Mouse (Mus musculus) T-helper 2 cell (primary cell): ENCODE measurements around the gene Tppp3.

ENCODE experiments used
- in situ Hi-C: fragments of 300-600 bp; cut with MboI, MseI; formaldehyde crosslinking; loops from one replicate; pipeline ENCODE4 v1.15.1; 2025; ENCODE audit warnings: high pct_unique_total_duplicates

Tppp3 gene

GRCm38 (mm10) chr8:105433021-105433420 is 38.3 kb downstream of the Tppp3 start:
- in situ Hi-C loops, result no loop called here

- in situ Hi-C loops, result no loop called here
These were observed 39.4 kb downstream of the Tppp3 start for GRCm38 (mm10) chr8:105431743-105432515.

GRCm38 (mm10) chr8:105426878-105427277 is 44.4 kb downstream of the Tppp3 start:
- in situ Hi-C loops, result no loop called here

GRCm38 (mm10) chr8:105422006-105422405 is 49.3 kb downstream of the Tppp3 start:
- in situ Hi-C loops, result no loop called here

GRCm38 (mm10) chr8:105419800-105420199 is 51.5 kb downstream of the Tppp3 start:
- in situ Hi-C loops, result no loop called here

- in situ Hi-C loops, result no loop called here
These were observed 52.3 kb downstream of the Tppp3 start for GRCm38 (mm10) chr8:105418992-105419391.
